Mouse (Mus musculus) kidney, adult 2 months (tissue): ENCODE results near the gene Tnfrsf13b.

Source experiments
- CTCF ChIP-seq: fragments of 200-500 bp; conservative IDR thresholded peaks from 2 replicates; pipeline ENCODE4 v1.5.1; 2011; ENCODE audit warnings: low read depth, mild to moderate bottlenecking, control low read depth, low read length, moderate library complexity, mixed read lengths; ENCODE audit not compliant: insufficient read depth, insufficient read length
- POLR2A ChIP-seq: fragments of 200-500 bp; IDR thresholded peaks from one replicate; pipeline ENCODE4 v1.6.1; 2011; ENCODE audit warnings: low read depth, low read length, control low read depth

DNA sequence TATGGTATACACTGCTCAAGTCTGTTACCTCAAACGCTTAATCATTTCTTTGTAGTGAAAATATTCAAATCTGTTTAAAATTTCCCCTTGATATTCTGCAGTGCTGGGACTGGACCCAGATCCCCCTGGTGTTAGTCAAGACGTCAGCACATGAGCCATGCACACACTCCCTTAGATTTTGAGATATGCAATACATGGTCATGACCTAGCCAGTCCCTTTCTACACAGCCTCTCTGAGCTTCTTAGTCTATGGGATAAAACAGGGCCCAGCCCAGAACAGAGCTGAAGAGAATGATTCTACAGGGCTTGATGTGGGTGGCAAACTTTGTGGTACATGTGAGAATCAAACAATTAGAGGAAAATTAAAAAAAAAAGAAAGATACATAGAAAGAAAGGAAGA is 15.1 kb downstream of the Tnfrsf13b start:
- no peak for TF ChIP-seq CTCF
- no peak for TF ChIP-seq POLR2A
